Mouse (Mus musculus) spleen, adult 2 months (tissue): ENCODE measurements around the gene Pttg1ip.

ENCODE experiments used
- CTCF ChIP-seq: fragments of 200-500 bp; IDR thresholded peaks from 2 replicates; pipeline ENCODE4 v1.5.1; 2011; ENCODE audit warnings: mild to moderate bottlenecking, inconsistent platforms; ENCODE audit not compliant: insufficient read depth, insufficient read length, insufficient replicate concordance; ENCODE audit errors: extremely low read depth
- POLR2A ChIP-seq: fragments of 200-500 bp; IDR thresholded peaks from 2 replicates; pipeline ENCODE4 v1.6.1; 2011; ENCODE audit warnings: low read depth, low read length, inconsistent platforms

DNA sequence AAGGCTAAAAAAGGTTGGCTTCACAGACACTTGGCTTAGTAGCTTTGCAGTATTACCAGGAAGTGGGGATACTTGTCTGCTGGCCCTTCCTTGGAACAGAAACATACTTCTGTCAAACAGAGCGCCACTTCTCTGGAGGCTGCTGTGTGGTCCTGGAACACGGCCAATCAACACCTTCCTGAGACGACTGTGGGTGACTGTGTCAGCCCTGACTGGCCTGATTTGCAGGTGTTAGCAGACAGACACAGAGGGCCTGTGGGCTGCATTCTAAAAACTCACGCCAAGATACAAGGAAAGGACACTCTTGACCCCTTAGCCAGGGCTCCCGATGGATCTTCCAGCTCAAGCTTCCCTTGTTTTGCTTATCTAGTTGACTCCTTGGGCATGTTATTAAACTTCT lies 23.4 kb downstream of the Pttg1ip start:
- no peak for TF ChIP-seq CTCF
- TF ChIP-seq POLR2A = no peak
